Mouse (Mus musculus): ENCODE measurements around the gene Arih2. TPM values are rescaled to one million over a fixed set of nuclear protein-coding genes. Genes with fewer than 3 reads are reported as not detected.

Gene Arih2
- 23.0 TPM for polyA plus RNA-seq (2014; fragmentation: Illumina TruSeq; extraction: RNeasy Lipid Tissue Mini Kit (QIAGEN cat#74804); ENCODE audit: low read depth, low replicate concordance)

DNA sequence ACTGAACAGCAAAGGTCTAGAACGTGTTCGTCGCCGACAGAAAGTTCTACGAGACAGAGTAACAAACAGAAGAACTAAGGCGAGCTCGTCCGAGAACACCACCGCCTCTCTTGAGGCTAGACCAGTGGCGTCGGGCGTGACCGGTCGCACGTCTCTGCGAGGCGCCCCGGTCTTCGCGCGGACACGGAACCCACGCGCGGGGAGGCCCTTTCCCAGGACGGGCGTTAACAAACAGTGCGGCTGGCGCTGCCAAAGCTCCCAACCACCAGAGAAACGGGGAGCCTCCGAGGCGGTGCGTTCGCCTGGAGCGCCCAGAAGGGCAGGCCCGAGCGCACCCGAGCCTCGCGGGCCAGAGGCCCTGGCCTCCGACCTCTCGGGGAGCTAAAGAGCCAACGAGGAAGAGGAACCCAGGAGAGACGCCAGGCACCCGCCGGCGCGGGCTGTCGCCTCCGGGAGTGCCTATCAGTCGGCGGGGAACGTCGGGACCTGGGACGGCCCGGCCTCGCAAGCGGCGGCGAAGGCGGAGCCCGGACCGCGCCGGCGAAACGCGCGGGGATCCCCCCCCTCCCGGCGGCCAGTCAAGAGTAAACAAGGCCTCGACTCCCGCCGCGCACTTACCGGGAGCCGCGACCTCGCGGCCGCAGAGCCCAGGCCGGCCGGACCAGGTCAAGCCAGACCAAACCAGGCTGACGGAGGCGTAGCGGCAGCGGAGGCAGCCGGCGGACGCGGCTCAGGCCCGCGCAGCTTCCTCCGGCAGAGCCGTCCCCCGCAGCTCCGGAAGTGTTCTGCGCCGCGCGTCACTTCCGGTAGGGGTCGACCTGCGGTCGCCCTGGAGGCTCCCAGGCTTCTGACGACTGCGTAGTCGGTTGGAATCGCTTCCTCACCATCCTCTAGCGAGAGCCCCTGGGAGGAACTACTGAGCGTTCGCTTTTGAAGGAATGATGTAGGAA lies at the start of gene Arih2:
Arih2 (minus strand) TSS at position 776 of the 950 bp plus-strand sequence.

DNA sequence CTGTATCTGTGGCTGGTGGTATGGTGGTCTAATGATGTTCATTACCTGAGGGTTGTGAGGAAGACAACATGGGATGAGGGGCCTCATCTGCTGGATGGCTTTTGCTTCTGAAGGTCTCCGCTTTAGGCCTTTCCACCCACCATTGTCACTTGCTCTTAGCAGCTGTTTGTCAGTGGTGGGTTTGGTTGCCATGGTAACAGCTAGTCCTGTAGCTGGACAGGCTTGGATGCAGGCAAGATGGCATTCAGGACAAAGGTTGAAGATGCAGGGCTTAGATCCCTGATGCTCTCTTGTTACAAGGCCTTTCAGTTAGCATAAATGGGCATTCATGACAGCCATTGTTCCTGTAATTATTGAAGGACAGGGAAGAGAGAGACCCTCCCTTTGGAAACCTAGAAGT lies 39.9 kb upstream of the Arih2 start, which contains the start of gene Prkar2a:
Prkar2a (plus strand) TSS at position 209 of the 400 bp plus-strand sequence.

DNA sequence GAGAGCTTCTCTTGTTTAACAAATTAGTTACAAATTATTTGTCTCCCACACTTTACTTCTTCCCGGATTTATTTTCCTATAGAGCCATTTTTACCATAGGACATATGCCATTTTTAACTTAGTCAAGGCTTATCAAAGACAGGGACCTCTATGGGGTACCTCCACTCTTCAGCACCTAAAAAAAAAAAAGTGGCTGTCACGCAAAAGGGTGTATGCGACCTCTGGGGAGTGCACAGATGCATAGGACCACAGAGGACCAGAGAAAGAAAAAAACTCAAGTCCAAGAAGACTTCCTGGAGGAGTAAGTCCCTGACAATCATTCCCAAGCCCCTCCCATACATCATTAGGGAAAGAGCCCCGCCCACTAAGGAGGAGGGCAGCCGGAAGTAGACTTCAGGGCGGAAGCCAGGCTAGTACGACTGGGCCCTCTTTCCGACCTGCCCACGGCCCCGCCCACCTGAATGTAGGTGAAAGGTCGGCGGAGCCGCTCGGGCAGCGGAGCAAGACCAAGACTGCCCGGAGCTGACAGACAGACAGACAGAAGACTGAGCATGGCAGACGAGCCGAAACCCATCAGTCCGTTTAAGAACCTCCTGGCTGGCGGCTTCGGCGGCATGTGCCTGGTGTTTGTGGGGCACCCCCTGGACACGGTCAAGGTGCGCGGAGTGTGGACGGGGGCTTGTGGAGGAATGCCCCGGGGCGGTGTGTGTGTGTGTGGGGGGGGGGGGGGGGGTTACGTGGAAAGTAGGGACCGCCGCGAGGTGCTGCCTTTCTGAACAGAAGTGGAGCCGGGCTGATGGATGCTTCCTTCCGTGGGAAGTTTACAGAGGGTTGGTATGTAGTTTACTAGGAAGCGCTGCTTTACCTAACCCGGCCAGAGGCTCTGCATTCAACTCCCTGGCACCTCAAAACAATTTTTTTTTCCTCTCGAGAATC lies 12.8 kb upstream of the Arih2 start, which contains the start of gene Slc25a20:
Slc25a20 (plus strand) TSS at position 412 of the 936 bp plus-strand sequence.

DNA sequence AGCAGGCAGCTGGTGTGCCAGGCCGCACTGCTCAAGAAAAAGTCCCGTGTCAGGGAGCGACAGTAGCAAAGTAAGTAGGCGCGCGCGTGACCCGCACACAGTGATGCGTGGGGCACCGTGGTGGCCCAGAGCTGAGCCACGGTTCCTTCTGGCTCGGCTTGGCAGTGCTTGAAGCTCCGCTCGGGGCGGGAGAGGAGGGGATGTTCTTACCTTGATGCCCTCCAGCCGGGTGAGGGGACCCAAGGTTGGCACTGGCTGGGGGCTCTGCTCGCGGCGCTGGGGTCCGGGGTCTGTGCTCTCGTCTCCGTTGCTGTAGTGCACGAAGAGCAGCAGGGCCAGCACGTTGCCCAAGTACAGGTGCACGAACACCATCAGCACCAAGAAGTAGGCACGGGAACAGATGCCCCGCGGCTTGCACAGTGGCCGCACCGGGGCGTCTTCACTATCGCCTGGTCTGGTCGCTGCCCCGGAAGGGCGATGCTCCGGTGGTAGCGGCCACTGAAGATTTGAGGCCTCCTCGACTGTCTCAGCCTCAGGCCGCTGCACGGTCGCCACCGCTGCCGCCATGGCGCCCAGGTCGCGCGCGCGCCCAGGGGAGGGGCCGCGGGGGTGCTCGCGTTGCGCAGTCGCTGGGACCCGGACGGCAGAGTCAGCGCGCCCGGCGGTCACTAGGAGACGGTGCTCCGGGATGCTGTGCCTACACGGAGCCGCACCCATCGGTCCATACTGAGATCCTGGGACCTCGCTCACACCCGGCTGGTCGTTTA lies 52.0 kb downstream of the Arih2 start, which contains the start of gene P4htm:
P4htm (minus strand) TSS at position 670 of the 767 bp plus-strand sequence.

DNA sequence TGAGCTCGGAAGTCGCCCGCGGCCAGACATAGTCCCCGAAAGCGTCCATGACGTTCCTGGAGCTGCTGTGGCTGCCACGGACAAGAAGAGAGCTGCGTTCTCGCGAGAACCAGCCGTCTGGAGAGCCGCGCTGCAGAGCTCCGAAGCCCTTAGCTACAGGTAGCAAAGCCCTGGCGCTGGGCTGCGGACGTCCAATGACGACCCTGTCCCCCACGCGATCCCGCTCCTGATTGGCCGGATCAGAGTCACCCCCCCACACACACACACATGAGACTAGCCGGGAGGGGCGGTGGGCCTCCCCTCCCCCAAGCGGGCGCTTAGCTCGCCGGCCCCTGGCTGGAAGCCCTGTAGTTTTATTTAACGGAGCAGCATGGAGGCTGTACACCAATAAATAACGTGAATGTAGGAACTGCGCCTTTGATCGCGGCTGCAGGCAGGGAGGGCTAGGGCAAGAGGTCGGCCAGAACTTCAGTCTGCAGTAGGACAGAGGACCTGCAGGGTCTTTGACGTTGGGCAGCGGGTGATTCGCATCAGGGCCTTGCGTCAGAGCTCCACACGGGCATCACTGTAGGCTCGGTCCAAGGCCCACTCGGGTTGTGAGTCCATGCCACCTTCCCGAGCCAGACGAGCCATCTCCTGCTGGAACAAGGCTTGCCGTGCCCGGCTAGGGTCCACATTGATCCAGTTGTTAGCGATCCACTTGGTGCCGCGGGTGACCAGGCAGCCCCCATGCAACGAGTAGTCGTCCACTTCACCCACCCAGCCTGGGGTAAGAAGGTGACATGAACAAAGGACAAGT lies 70.4 kb downstream of the Arih2 start, which contains the start of gene Wdr6:
Wdr6 (minus strand) TSS at position 195 of the 799 bp plus-strand sequence.

DNA sequence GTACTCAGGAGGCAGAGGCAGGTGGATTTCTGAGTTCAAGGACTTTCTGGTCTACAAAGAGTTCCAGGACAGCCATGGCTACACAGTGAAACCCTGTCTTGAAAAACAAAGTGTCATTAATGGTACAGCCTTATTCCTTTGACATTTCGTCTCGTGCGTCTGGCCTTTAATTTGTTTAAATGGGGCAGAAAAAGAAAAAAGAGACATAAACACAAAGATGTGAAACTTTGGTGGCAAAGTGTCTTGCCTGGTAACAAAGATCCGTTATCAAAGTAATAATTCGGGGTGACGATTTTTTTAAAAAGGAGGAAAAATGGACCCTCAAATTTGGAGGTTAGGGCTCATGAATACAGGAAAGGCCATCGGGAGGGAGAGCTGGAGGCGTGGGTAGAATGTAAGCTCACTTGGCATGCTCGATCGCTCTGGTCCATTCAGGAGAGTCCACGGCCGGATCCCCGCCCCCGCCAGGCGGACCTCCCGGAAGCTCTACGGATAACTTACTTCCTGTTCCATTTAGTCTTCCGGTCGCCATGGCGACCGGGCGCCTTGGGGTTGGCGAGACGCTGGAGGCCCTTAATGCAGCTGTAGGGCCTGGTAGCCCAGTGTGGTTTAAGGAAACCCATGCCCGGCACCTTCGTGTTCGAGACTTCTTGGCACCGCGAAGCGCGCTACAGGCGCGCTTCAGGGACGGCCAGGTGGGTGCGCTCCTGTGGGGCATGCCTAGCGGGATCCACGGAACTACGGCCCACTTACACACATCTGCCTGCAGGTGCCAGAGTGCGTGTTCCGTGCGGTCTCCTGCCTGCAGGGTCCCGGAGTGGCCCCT lies 79.6 kb downstream of the Arih2 start, which contains the start of gene Dalrd3:
Dalrd3 (plus strand) TSS at position 506 of the 826 bp plus-strand sequence.

DNA sequence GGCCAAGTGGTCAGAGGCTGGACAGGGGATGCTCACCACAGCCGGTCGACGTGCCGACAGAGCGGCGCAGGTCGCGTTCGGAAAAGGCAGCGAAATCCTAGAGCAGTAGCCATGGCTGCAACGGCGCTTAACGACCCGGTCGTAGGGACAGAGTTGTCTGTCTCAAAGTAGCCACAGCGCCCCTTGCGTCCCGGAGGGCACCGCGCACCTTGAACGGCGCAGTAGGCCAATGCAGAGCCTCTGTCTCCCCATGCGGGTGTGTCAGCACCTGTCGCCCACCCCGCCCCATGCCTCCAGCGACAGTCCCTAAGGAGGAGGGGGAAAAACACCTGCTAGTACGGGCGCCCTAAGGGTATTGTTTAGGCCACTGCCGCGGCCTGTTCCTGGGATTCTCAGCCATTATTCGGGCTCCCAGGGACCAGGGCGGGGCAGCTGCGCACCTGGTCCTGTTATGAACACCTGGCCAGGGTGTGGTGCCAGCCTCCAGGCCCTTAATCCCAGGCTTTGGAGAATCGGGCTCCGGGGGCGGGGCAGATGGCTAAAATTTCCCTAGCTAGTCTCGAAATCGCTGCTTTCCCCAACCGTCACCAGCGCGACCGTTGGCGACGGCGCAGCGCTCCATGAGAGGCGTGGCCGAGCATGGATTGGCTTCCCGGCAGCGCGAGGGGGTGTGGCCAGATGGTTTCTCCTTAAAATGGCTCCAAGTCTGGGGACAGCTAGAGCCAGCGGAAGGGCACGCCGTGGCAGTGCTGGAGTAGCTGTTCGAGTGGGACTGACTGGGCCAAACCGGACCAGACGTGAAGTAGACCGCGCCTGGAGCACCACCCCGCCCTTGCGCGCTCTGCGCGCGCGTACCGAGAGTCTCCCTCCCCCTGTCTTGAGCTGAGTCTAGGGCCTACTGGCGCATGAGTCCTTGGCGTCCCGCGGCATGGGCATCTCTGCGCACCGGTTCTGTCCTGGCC lies 82.1 kb downstream of the Arih2 start, which contains the start of gene Ndufaf3:
Ndufaf3 (minus strand) TSS at position 620 of the 962 bp plus-strand sequence.

DNA sequence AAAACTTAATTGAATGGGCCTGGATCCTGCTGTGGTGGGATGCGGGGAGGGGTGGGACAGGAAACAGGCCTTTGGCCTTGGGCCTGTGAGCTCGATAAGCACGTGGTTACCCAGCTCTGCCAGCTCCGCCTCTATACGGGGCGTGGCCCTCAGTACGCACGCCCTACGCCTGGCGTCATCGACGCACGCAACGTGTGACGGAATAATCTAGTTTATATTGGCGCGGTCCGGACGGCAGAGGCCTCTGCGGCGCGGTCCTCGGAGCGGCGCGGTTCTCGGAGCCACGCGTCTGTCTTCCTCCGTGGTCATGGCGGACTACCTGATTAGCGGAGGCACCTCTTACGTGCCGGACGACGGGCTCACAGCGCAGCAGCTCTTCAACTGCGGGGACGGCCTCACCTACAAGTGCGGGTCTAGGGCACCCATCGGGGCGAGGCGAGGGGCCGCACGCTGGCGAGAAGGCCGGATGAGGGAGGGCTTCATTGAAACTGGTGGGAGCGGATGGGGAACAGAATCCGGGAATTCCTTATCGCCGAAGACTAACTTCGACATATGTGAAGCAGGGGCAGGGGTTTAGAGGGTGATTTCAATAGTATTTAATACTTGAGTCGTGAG lies 88.9 kb downstream of the Arih2 start, which contains the start of gene Impdh2:
Impdh2 (plus strand) TSS at position 60 of the 615 bp plus-strand sequence.

Other genes with a start within 250 kb of the Arih2 start
- gene Ccdc36, start 220.9 kb downstream of the Arih2 start, polyA plus RNA-seq (2014; fragmentation: Illumina TruSeq; extraction: RNeasy Lipid Tissue Mini Kit (QIAGEN cat#74804); ENCODE audit: low read depth, low replicate concordance): not detected
- gene BC048562, start 212.9 kb downstream of the Arih2 start, polyA plus RNA-seq (2014; fragmentation: Illumina TruSeq; extraction: RNeasy Lipid Tissue Mini Kit (QIAGEN cat#74804); ENCODE audit: low read depth, low replicate concordance): not detected
- 1.9 TPM for gene Ccdc71, start 188.9 kb downstream of the Arih2 start, polyA plus RNA-seq (2014; fragmentation: Illumina TruSeq; extraction: RNeasy Lipid Tissue Mini Kit (QIAGEN cat#74804); ENCODE audit: low read depth, low replicate concordance)
- gene Klhdc8b, start 187.8 kb downstream of the Arih2 start, polyA plus RNA-seq (2014; fragmentation: Illumina TruSeq; extraction: RNeasy Lipid Tissue Mini Kit (QIAGEN cat#74804); ENCODE audit: low read depth, low replicate concordance): 1.4 TPM
- 0.79 TPM for gene Lamb2, start 169.7 kb downstream of the Arih2 start, polyA plus RNA-seq (2014; fragmentation: Illumina TruSeq; extraction: RNeasy Lipid Tissue Mini Kit (QIAGEN cat#74804); ENCODE audit: low read depth, low replicate concordance)
- gene Usp19, start 158.8 kb downstream of the Arih2 start, polyA plus RNA-seq (2014; fragmentation: Illumina TruSeq; extraction: RNeasy Lipid Tissue Mini Kit (QIAGEN cat#74804); ENCODE audit: low read depth, low replicate concordance): 7.2 TPM
- gene Qars, start 141.7 kb downstream of the Arih2 start, polyA plus RNA-seq (2014; fragmentation: Illumina TruSeq; extraction: RNeasy Lipid Tissue Mini Kit (QIAGEN cat#74804); ENCODE audit: low read depth, low replicate concordance): 49.3 TPM
- 28.6 TPM for gene Qrich1, start 132.6 kb downstream of the Arih2 start, polyA plus RNA-seq (2014; fragmentation: Illumina TruSeq; extraction: RNeasy Lipid Tissue Mini Kit (QIAGEN cat#74804); ENCODE audit: low read depth, low replicate concordance)
- gene Impdh2, start 89.1 kb downstream of the Arih2 start, polyA plus RNA-seq (2014; fragmentation: Illumina TruSeq; extraction: RNeasy Lipid Tissue Mini Kit (QIAGEN cat#74804); ENCODE audit: low read depth, low replicate concordance): 20.3 TPM
- gene Ndufaf3, start 82.0 kb downstream of the Arih2 start, polyA plus RNA-seq (2014; fragmentation: Illumina TruSeq; extraction: RNeasy Lipid Tissue Mini Kit (QIAGEN cat#74804); ENCODE audit: low read depth, low replicate concordance): 3.4 TPM
- 5.1 TPM for gene Dalrd3, start 79.5 kb downstream of the Arih2 start, polyA plus RNA-seq (2014; fragmentation: Illumina TruSeq; extraction: RNeasy Lipid Tissue Mini Kit (QIAGEN cat#74804); ENCODE audit: low read depth, low replicate concordance)
- gene Wdr6, start 70.6 kb downstream of the Arih2 start, polyA plus RNA-seq (2014; fragmentation: Illumina TruSeq; extraction: RNeasy Lipid Tissue Mini Kit (QIAGEN cat#74804); ENCODE audit: low read depth, low replicate concordance): 0.93 TPM
- not detected for gene P4htm, start 51.7 kb downstream of the Arih2 start, polyA plus RNA-seq (2014; fragmentation: Illumina TruSeq; extraction: RNeasy Lipid Tissue Mini Kit (QIAGEN cat#74804); ENCODE audit: low read depth, low replicate concordance)
- 136 TPM for gene Slc25a20, start 12.7 kb upstream of the Arih2 start, polyA plus RNA-seq (2014; fragmentation: Illumina TruSeq; extraction: RNeasy Lipid Tissue Mini Kit (QIAGEN cat#74804); ENCODE audit: low read depth, low replicate concordance)
- gene Prkar2a, start 39.9 kb upstream of the Arih2 start, polyA plus RNA-seq (2014; fragmentation: Illumina TruSeq; extraction: RNeasy Lipid Tissue Mini Kit (QIAGEN cat#74804); ENCODE audit: low read depth, low replicate concordance): 73.3 TPM
- gene Ip6k2, start 134.4 kb upstream of the Arih2 start, polyA plus RNA-seq (2014; fragmentation: Illumina TruSeq; extraction: RNeasy Lipid Tissue Mini Kit (QIAGEN cat#74804); ENCODE audit: low read depth, low replicate concordance): 123 TPM
- not detected for gene Nckipsd, start 159.0 kb upstream of the Arih2 start, polyA plus RNA-seq (2014; fragmentation: Illumina TruSeq; extraction: RNeasy Lipid Tissue Mini Kit (QIAGEN cat#74804); ENCODE audit: low read depth, low replicate concordance)
- not detected for gene Celsr3, start 176.9 kb upstream of the Arih2 start, polyA plus RNA-seq (2014; fragmentation: Illumina TruSeq; extraction: RNeasy Lipid Tissue Mini Kit (QIAGEN cat#74804); ENCODE audit: low read depth, low replicate concordance)
- 0.26 TPM for gene Slc26a6, start 203.9 kb upstream of the Arih2 start, polyA plus RNA-seq (2014; fragmentation: Illumina TruSeq; extraction: RNeasy Lipid Tissue Mini Kit (QIAGEN cat#74804); ENCODE audit: low read depth, low replicate concordance)